Mouse (Mus musculus): ENCODE results near the gene Wfdc6a.

Wfdc6a gene

DNA sequence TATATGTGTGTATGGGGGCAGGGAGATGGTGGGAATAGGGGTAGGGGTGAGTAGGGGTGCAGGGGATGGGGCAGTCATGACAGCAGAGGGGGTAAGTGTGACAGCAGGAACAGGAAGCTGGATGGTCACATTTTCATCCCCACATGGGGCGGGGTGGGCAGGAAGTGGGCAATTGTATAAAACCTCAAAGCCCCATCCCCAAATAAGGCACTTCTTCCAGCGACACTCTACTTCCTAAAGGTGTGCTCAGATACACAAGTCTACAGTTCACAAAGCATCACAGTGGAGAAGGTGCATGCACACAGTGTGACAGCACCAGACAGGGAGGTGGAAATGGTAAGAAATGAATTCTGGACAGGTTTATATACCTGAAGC, 34.4 kb downstream of the Wfdc6a start:
- in situ Hi-C loops (cut with MboI, MseI): no loop called here

DNA sequence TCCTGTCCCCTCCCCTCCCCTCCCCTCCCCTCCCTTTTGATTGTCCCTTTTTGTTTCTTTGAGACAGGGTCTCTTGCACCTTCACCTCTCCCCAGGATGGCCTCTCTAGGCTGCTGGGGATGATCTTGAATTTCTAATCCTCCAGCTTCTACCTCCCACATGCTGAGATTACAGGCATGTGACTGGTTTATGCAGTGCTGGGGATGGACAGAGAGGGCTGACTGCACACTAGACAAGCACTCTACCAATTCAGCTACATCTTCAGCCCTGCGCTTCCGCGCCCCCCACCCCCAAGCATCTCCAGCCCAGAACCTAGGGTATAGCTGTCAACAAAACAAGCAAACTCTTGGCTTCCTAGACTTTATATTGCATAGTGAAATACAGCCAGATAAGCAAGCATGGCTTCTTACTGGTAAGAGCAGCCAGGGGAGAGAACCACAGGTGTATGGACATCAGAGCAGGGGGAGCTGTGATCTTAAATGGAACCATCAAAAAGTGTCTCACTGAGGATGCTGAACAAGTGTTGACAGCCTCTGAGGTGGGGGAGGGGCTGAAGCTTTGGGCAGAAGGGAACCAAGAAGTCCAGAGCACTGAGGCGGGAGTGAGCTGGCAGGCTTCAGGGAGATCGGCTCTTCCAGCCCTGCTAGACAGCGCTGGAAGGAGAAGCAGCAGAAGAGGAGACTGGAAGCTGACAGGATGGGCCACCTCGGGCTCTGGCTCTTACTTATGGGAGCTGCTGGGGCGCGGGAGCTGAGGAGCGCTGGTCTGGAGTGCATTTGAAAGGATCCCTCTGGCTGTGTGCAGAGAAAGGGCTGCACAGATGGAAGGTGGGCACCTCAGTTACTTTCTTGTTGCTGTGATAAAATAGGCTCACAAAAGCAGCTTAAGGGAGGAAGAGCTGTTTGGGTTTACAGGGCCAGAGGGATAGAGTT, 35.0 kb downstream of the Wfdc6a start:
- in situ Hi-C loops (cut with MboI, MseI): no loop called here

DNA sequence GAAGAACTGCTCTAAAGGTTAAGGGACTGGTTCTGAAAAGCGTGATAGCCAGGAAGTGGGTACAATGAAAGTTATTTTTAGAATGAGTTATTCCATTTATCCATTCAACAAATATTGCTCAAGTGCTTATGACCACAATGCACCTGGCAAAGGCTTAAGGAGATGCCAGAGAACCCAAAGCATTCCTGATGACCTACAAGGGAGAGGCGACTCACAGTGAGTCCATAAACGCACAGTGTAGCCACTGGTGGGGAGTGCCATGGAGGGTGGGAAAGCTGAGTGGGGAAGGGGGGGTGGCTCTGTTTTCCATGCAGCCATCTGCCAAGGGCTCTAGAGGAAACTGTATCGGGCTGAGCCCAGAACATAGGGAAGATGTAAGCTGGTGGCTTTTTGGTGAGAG, 35.9 kb downstream of the Wfdc6a start:
- in situ Hi-C loops (cut with MboI, MseI): no loop called here

DNA sequence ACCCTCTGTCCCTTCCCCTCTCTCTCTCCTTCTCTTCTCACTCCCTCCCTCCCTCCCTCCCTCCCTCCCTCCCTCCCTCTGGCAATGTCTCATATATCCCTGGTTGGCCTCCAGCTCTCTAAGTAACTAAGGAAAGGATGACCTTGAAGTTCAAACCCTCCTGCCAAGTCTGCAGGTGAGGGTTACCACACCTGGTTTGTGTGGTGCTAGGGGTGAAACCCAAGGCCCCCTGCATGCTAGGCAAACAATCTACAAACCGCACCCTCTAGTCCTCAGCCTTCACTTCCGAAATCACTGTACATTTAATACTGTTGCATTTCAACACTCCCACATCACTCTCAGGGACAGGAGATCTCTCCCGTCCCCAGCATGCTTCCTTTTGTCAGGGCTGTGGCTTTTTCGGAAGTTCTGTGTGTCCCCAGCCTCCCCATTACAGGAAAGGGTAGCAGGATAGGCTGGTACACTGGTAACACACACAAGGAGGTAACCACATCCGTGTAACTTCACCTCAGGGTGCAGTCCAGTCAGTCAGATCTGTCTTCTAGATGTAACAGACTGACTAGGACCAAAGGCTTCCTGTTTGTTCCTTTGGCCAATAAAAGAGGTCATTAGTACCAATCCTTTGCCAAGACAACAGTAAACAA, 40.7 kb downstream of the Wfdc6a start:
- in situ Hi-C loops (cut with MboI, MseI): no loop called here

DNA sequence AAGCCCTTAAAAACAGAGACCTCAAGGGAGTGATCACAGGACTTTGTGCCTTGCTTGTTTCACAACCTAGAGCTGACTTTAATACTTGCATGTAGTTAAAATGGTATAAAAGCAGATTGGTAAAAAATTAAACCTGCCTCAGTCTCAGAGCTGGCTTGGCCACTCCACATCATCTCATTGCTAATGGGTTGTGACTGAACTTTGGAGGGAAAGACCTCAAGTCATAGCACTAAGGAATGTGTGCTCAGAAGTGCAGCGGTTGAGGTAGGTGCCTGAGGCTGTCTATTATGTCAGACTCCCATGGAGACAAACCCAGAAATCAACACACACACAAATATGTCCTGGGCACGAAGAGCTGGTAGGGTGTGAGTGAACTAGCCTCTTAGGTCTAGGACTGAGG, 41.5 kb downstream of the Wfdc6a start:
- in situ Hi-C loops (cut with MboI, MseI): no loop called here

DNA sequence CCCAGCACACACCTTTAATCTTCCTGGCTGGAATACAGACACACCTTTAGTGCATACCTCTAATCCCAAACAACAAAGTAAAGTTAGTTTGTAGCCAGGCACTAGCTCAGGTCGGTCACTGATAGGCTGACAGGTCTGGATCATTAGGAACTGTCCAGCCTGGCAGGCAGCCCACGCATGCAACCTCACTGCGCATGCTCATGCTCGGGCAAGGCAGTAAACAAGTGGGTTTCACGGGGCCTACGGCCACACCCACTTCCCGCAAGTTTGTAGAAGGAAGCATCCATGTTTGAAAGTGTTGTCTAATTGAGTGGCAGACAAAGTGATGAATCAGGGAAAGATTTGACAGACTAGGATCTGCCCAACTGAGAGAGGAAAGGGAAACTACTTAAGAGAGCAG, 42.6 kb downstream of the Wfdc6a start:
- in situ Hi-C loops (cut with MboI, MseI): no loop called here

DNA sequence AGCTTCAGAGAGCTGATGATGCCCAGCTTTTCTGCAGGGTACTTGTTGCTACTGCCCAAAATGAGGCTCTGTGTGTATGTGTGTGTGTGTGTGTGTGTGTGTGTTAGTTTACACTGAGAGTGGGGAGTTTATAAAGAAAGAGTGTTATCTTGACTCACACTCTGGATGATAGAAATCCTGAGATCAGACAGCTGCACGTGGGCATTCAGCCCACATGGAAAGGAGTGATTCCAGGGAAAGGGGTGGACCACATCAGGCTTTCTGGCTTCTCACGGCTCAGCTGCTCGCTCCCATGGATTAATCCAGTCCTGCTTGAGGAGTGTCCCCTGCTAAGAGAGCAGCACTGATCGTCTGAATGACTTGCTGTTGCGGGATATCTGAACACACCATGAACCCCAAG, 43.1 kb downstream of the Wfdc6a start:
- in situ Hi-C loops (cut with MboI, MseI): no loop called here

DNA sequence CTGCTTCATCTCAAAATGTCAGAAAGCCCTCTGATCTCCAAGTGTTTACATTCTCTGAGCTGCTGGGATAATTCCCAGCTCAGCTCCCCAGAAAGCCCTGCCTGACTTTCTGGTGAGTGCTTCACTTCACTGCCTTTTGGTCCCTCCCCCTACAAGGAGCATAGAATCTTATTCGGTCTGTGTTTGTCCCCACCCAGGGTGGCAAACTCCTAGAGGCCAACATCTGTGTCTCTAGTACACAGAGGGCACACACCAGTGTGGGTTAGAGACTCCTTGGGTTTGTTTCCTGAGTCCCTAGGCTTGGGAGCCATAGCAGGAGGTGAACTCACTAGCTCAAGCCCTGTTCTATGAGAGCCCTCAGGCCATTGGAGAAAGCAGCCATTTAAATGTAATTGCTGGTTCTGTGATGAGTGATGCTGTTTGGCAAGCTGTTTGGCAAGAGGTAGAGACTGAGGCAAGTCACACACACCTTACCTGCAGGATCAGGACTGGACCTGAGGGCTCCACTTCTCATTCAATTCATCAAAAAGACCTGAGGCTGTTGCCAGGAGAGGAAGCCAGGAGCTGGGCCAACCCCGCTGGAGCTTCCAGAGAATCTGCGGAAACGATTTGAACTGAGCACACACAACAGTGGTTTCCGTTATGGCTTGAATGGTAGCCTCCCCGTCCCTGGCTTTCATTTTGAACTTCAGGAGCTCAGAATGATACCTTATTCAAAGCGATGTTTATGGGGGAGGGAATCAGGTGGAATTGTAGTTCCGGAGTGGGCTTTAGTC, 44.4 kb downstream of the Wfdc6a start:
- in situ Hi-C loops (cut with MboI, MseI): no loop called here

DNA sequence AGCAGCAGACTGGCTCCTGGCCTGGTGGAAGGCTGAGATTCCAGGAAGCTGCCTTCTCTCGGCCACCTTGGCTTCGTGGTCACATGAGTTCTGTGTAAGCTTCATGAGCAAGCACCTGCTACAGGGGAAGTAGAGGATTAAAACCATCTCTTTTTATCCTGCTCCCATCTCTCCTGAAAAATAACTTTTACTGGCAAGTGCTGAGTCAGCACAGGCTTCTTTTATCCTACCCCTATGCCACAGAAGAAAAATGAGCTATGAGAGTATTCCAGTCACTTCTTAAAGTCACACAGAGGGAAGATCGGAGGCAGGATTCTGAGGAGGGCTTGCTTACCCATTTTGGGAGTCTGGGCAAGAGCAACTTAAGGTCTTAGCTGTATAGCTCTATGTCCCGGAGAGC, 48.2 kb downstream of the Wfdc6a start:
- in situ Hi-C loops (cut with MboI, MseI): no loop called here

DNA sequence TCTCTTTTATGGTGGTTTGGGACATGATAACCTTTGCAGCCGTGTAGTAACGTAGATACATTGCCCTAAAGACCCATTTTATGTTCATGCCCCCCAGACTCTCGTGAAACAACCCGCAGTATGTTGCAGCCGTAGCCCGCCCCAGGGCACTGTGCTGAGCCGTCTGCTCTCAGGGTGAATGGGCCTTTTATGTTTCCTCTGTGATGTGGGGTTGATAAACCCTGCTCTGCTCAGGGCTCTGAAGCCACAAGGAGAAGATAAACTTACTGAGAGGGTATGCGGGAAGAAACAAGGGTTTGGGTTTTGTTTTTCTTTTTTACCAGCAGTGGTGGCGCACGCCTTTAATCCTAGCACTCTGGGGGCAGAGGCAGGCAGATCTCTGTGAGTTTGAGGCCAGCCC, 50.9 kb downstream of the Wfdc6a start:
- in situ Hi-C loops (cut with MboI, MseI): loop anchor here (5.0 kb wide), 1 partner anchor 77 kb away; the partner anchor contains the start of gene Sys1

DNA sequence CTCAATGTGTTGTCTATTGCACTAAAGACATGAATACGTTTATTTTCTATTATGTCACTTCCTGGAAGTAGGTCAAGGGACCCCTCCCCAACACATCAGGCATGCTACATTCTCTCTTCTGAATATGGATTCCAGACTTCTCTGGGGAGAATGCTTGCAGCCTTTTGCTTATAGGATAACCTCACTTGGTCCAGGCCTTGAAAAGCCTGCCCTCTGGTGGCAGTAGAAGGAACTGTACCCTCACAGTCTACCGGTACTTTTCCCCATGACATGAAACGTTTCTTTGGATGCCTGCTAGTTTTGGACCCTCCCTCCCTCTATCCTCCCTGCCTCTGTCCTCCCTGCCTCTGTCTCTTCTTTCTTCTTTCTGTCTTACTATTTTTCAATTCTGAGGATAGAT, 54.1 kb downstream of the Wfdc6a start:
- in situ Hi-C loops (cut with MboI, MseI): loop anchor here (5.0 kb wide), 1 partner anchor 74 kb away; the partner anchor contains the start of gene Sys1
